Mouse (Mus musculus): ENCODE results near the gene Ager. TPM values are rescaled to one million over a fixed set of nuclear protein-coding genes. Genes with fewer than 3 reads are reported as not detected.

Gene Ager
- polyA plus RNA-seq, 1 experiment from 2014 or later: 3.7 TPM

DNA sequence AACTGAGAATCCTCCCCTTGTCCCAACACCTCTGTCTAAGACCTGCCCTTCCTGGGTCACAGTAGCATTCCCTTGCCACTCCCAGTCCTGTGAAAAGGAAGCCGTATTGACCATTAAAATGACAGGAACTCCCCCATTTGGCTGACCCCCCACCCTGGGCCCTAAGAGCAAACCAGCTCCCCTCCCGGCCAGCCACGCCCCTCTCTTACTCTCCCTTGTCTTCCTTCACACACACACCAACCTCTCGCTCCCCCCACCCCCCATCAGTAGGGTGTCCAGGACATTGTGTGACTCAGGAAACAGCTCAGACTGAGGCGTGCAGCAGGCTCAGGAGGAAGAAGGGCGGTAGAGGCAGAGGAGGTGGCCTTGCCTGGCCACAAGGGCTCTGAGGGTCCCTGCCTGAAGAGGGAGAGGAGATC is 33.6 kb upstream of the Ager start, which contains the start of gene Notch4:
TSS of gene Notch4 (plus strand) at position 266 of the 419 bp plus-strand sequence.
- H3K4me3 ChIP-seq: peak within 1 kb of the TSS; percentile 40
- H3K4me2 ChIP-seq: peak within 1 kb of the TSS; percentile 61
- peak within 1 kb of the TSS; percentile 88 for H3K27ac ChIP-seq (replicated peaks)
- peaks cover 24% of the 10 kb centered on the region; the same call in 1 of the 2 replicates for H3K27me3 ChIP-seq (replicated peaks)
- H3K4me1 ChIP-seq: peaks cover 15% of the 10 kb centered on the region
- peak; percentile 17; the same call in 1 of the 2 replicates for ATAC-seq (ENCODE audit: extremely low read depth, insufficient number of reproducible peaks, low FRiP score, low TSS enrichment)
- H3K36me3 ChIP-seq: no peaks in the 10 kb centered on the region
- H3K9ac ChIP-seq: peak within 1 kb of the TSS; percentile 74
- 4% methylated on average over 6 of the region's 6 CpGs for WGBS
- H3K9me3 ChIP-seq: no peaks in the 10 kb centered on the region

DNA sequence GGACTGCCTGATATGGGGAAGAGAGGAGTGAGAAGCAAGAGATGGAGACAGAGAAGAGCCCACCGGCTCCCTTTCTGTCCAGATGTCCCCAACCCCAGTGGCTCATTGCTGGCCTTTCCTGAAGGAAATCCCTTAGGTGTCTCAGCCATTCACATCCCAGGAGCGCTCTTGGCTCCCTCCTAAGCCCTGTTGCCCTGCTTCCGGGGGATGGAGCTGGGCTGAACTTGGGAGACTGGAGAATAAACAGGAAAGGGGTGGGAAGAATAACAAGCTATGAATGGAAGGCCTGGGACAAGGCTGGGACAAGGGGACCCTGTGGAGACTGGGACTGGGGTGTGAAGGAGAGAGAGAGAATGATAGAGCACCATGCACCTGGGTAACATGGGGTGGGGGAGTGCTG is 32.9 kb upstream of the Ager start:
- WGBS: 20% methylated on average over 3 of the region's 3 CpGs
- ATAC-seq (ENCODE audit: extremely low read depth, insufficient number of reproducible peaks, low FRiP score, low TSS enrichment): 0 out of 2 replicates have a peak, but pooled peaks have one; percentile 21

DNA sequence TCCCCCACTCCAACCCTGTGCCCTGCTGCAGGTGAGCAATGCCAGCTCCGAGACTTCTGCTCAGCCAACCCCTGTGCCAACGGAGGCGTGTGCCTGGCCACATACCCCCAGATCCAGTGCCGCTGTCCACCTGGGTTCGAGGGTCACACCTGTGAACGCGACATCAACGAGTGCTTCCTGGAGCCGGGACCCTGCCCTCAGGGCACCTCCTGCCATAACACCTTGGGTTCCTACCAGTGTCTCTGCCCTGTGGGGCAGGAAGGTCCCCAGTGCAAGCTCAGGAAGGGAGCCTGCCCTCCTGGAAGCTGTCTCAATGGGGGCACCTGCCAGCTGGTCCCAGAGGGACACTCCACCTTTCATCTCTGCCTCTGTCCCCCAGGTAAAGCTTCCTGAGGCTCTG is 30.4 kb upstream of the Ager start:
- H3K27ac ChIP-seq (replicated peaks): no peak overlapping the region
- 56% methylated on average over 9 of the region's 9 CpGs for WGBS
- no peak for ATAC-seq (ENCODE audit: extremely low read depth, insufficient number of reproducible peaks, low FRiP score, low TSS enrichment)
- peaks cover 15% of the 10 kb centered on the region for H3K4me1 ChIP-seq
- H3K4me3 ChIP-seq: no peak overlapping the region
- peaks cover 26% of the 10 kb centered on the region; the same call in 1 of the 2 replicates for H3K27me3 ChIP-seq (replicated peaks)
- H3K9me3 ChIP-seq: no peaks in the 10 kb centered on the region
- peaks cover 4% of the 10 kb centered on the region; the same call in 1 of the 2 replicates for H3K36me3 ChIP-seq
- H3K9ac ChIP-seq: no peak overlapping the region
- no peak overlapping the region for H3K4me2 ChIP-seq

More for the DNA sequence above, 32.9 kb upstream of the Ager start:
- Histone ChIP-seq H3K4me2 (peak overlapping the region; percentile 61), H3K4me3 (peak overlapping the region; percentile 40), H3K4me1 (peaks cover 15% of the 10 kb centered on the region), H3K9me3 (no peaks in the 10 kb centered on the region), H3K36me3 (no peaks in the 10 kb centered on the region), H3K27me3 (replicated peaks) (peaks cover 26% of the 10 kb centered on the region; the same call in 1 of the 2 replicates), H3K27ac (replicated peaks) (peak overlapping the region; percentile 88), H3K9ac (peak overlapping the region; percentile 74)

DNA sequence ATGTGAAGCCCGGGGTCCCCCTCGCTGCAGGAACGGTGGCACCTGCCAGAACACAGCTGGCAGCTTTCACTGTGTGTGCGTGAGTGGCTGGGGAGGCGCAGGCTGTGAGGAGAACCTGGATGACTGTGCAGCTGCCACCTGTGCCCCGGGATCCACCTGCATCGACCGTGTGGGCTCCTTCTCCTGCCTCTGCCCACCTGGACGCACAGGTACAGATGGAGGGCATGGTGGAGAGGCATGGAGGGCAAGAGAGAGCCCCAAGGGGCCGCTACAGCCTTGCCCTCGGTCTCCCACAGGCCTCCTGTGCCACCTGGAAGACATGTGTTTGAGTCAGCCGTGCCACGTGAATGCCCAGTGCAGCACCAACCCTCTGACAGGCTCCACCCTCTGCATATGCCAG is 29.2 kb upstream of the Ager start:
- Histone ChIP-seq H3K9ac (no peak overlapping the region), H3K27ac (replicated peaks) (no peak overlapping the region), H3K36me3 (peaks cover 4% of the 10 kb centered on the region; the same call in 1 of the 2 replicates), H3K4me2 (no peak overlapping the region), H3K4me3 (no peak overlapping the region), H3K9me3 (no peaks in the 10 kb centered on the region), H3K27me3 (replicated peaks) (peaks cover 26% of the 10 kb centered on the region; the same call in 1 of the 2 replicates), H3K4me1 (peaks cover 15% of the 10 kb centered on the region)
- 63% methylated on average over 13 of the region's 13 CpGs for WGBS
- ATAC-seq (ENCODE audit: extremely low read depth, insufficient number of reproducible peaks, low FRiP score, low TSS enrichment): no peak

DNA sequence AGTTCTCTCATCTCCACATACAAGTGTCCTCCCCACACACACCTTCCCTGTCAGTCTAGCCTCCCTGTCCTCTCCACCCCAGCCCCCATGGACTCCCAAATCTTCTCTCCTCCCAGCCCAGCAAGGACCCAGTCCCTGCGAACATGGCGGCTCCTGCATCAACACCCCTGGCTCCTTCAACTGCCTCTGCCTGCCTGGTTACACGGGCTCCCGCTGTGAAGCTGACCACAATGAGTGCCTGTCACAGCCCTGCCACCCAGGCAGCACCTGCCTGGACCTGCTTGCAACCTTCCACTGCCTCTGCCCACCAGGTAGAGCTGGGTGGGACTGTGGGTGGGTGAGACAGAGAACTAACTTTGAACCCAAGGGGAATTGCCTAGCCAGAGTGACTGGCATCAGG is 27.7 kb upstream of the Ager start:
- H3K4me1 ChIP-seq: peaks cover 3% of the 10 kb centered on the region
- peaks cover 4% of the 10 kb centered on the region; the same call in 1 of the 2 replicates for H3K36me3 ChIP-seq
- H3K4me3 ChIP-seq: no peak overlapping the region
- H3K27ac ChIP-seq (replicated peaks): no peak overlapping the region
- WGBS: 55% methylated on average over 4 of the region's 4 CpGs
- H3K9ac ChIP-seq: no peak overlapping the region
- H3K4me2 ChIP-seq: no peak overlapping the region
- ATAC-seq (ENCODE audit: extremely low read depth, insufficient number of reproducible peaks, low FRiP score, low TSS enrichment): no peak
- peaks cover 30% of the 10 kb centered on the region; the same call in 1 of the 2 replicates for H3K27me3 ChIP-seq (replicated peaks)
- H3K9me3 ChIP-seq: no peaks in the 10 kb centered on the region

DNA sequence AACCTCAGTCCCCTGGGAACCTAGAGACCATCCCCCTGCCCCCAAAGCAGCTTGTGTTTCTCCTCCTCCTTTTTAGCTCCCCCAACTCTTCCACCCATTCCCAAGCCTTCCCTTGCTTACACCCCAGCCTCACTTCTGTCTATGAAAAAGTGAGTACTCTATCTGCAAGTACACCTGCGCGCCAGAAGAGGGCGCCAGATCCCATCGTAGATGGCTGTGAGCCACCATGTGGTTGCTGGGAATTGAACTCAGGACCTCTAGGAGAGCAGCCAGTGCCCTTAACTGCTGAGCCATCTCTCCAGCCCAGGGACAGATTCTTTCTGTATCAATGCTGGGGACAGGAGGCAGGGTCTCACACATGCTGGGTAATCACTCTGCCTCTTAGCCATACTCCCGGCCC is 25.8 kb upstream of the Ager start:
- peaks cover 4% of the 10 kb centered on the region; the same call in 1 of the 2 replicates for H3K36me3 ChIP-seq
- no peak overlapping the region for H3K4me2 ChIP-seq
- H3K4me3 ChIP-seq: no peak overlapping the region
- H3K27ac ChIP-seq (replicated peaks): no peak overlapping the region
- H3K27me3 ChIP-seq (replicated peaks): peaks cover 20% of the 10 kb centered on the region; the same call in 1 of the 2 replicates
- no peak overlapping the region for H3K9ac ChIP-seq
- H3K4me1 ChIP-seq: no peaks in the 10 kb centered on the region
- H3K9me3 ChIP-seq: no peaks in the 10 kb centered on the region
- no peak for ATAC-seq (ENCODE audit: extremely low read depth, insufficient number of reproducible peaks, low FRiP score, low TSS enrichment)
- 17% methylated on average over 5 of the region's 5 CpGs for WGBS

DNA sequence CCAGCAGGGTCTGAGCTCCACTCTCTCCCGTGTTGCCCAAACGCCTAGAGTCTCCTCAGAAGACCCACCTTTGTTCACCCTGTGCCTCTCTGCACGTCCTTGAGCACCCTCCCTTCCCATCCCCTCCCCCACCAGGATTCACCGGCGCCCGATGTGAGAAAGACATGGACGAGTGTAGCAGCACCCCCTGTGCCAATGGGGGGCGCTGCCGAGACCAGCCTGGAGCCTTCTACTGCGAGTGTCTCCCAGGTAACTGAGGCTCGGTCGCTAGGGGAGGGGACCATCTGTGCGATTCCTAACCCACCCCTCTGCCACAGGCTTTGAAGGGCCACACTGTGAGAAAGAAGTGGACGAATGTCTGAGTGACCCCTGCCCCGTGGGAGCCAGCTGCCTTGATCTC is 25.3 kb upstream of the Ager start:
- WGBS: 14% methylated on average over 15 of the region's 15 CpGs
- Histone ChIP-seq H3K4me2 (no peak overlapping the region), H3K36me3 (peaks cover 7% of the 10 kb centered on the region), H3K27me3 (replicated peaks) (peaks cover 17% of the 10 kb centered on the region; the same call in 1 of the 2 replicates), H3K9ac (no peak overlapping the region), H3K27ac (replicated peaks) (no peak overlapping the region), H3K4me3 (no peak overlapping the region), H3K9me3 (no peaks in the 10 kb centered on the region), H3K4me1 (no peaks in the 10 kb centered on the region)
- ATAC-seq (ENCODE audit: extremely low read depth, insufficient number of reproducible peaks, low FRiP score, low TSS enrichment): no peak

DNA sequence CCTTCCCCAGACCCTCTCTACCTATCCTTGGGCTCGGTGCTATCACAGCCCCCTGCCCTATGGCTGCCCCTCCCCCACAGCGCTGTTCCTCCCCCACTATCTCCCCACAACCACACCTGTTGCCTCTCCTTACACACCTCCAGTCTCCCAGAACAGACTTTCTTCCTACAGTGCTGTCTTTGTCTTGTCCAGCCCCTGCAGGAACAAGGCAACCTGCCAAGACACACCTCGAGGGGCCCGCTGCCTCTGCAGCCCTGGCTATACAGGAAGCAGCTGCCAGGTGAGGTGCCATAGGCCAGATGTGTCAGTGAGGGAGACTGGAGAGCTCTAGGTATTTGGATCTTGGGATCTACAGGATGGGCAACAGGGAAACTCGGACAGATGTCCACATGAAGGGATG is 21.1 kb upstream of the Ager start:
- H3K27me3 ChIP-seq (replicated peaks): peaks cover 4% of the 10 kb centered on the region; the same call in 1 of the 2 replicates
- no peaks in the 10 kb centered on the region for H3K9me3 ChIP-seq
- H3K36me3 ChIP-seq: peaks cover 10% of the 10 kb centered on the region
- no peak overlapping the region for H3K27ac ChIP-seq (replicated peaks)
- H3K4me1 ChIP-seq: no peaks in the 10 kb centered on the region
- H3K4me3 ChIP-seq: no peak overlapping the region
- no peak overlapping the region for H3K4me2 ChIP-seq
- 70% methylated on average over 5 of the region's 5 CpGs for WGBS
- no peak overlapping the region for H3K9ac ChIP-seq
- no peak for ATAC-seq (ENCODE audit: extremely low read depth, insufficient number of reproducible peaks, low FRiP score, low TSS enrichment)

DNA sequence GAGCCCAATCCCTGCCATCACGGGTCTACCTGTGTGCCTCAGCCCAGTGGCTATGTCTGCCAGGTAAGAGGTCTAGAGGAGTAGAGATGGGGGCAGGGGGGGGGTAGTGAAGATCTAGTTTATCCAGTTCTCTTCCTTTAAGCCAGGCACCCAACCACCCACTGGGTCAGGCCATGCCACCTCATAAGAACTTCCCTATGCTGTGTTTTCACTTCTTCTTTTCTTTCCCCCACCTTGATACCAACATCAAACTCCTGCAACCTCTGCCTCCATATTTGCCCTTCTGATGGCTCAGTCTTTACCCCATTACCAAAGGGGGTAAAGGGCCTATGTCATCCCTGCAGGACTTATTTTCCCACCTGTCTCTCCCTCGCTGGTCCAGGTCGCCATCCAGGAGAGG is 19.6 kb upstream of the Ager start:
- no peaks in the 10 kb centered on the region for H3K4me1 ChIP-seq
- peaks cover 10% of the 10 kb centered on the region for H3K36me3 ChIP-seq
- H3K9me3 ChIP-seq: no peaks in the 10 kb centered on the region
- H3K9ac ChIP-seq: no peak overlapping the region
- H3K27ac ChIP-seq (replicated peaks): no peak overlapping the region
- no peak overlapping the region for H3K4me3 ChIP-seq
- ATAC-seq (ENCODE audit: extremely low read depth, insufficient number of reproducible peaks, low FRiP score, low TSS enrichment): no peak
- H3K4me2 ChIP-seq: no peak overlapping the region
- peaks cover 4% of the 10 kb centered on the region; the same call in 1 of the 2 replicates for H3K27me3 ChIP-seq (replicated peaks)
- whole genome bisulfite sequencing: 65% methylated on average over 3 of the region's 3 CpGs

DNA sequence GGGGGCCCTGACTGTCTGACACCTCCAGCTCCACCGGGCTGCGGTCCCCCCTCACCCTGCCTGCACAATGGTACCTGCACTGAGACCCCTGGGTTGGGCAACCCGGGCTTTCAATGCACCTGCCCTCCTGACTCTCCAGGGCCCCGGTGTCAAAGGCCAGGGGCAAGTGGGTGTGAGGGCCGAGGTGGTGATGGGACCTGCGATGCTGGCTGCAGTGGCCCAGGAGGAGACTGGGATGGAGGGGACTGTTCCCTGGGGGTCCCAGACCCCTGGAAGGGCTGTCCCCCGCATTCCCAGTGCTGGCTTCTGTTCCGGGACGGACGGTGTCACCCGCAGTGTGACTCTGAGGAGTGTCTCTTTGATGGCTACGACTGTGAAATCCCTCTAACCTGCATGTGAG is 15.1 kb upstream of the Ager start:
- Histone ChIP-seq H3K36me3 (peaks cover 6% of the 10 kb centered on the region; the same call in 1 of the 2 replicates), H3K4me3 (no peak overlapping the region), H3K9ac (no peak overlapping the region), H3K4me1 (peaks cover 11% of the 10 kb centered on the region), H3K27ac (replicated peaks) (no peak overlapping the region), H3K27me3 (replicated peaks) (no peaks in the 10 kb centered on the region), H3K4me2 (no peak overlapping the region), H3K9me3 (no peaks in the 10 kb centered on the region)
- no peak for ATAC-seq (ENCODE audit: extremely low read depth, insufficient number of reproducible peaks, low FRiP score, low TSS enrichment)
- 79% methylated on average over 12 of the region's 12 CpGs for WGBS

DNA sequence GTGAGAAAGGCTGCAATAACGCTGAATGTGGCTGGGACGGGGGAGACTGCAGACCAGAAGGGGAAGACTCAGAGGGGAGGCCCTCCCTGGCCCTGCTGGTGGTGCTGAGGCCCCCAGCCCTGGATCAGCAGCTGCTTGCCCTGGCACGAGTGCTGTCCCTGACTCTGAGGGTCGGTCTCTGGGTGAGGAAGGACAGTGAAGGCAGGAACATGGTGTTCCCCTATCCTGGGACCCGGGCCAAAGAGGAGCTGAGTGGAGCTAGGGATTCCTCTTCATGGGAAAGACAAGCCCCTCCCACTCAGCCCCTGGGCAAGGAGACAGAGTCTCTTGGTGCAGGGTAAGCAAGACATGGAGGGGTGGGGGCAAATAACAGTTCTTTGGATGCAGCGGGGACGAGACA is 14.3 kb upstream of the Ager start:
- WGBS: 58% methylated on average over 7 of the region's 7 CpGs
- H3K27me3 ChIP-seq (replicated peaks): no peaks in the 10 kb centered on the region
- H3K9me3 ChIP-seq: no peaks in the 10 kb centered on the region

DNA sequence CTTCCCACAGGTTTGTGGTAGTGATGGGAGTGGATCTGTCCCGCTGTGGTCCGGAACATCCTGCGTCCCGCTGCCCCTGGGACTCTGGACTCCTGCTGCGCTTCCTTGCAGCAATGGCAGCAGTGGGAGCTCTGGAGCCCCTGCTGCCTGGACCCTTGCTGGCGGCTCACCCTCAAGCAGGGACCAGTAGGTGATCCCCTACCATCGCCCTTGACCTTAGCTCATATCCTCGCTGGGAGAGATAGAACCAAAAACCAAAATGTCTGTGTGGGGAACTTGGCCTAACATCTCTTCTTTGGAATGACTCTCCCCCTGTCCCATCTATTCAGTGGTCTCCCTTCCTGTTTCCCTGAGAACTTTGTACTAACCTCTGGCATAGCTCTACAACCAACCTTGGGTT is 13.8 kb upstream of the Ager start:
- no peak overlapping the region for H3K4me3 ChIP-seq
- H3K9me3 ChIP-seq: no peaks in the 10 kb centered on the region
- no peak overlapping the region for H3K27ac ChIP-seq (replicated peaks)
- 0 out of 2 replicates have a peak, but pooled peaks cover 3% of the 10 kb centered on the region for H3K36me3 ChIP-seq
- H3K27me3 ChIP-seq (replicated peaks): no peaks in the 10 kb centered on the region
- H3K9ac ChIP-seq: no peak overlapping the region
- H3K4me1 ChIP-seq: peaks cover 22% of the 10 kb centered on the region
- H3K4me2 ChIP-seq: no peak overlapping the region
- 85% methylated on average over 8 of the region's 8 CpGs for WGBS
- ATAC-seq (ENCODE audit: extremely low read depth, insufficient number of reproducible peaks, low FRiP score, low TSS enrichment): no peak

More for the DNA sequence above, 14.3 kb upstream of the Ager start:
- Histone ChIP-seq H3K36me3 (0 out of 2 replicates have a peak, but pooled peaks cover 3% of the 10 kb centered on the region), H3K4me3 (no peak overlapping the region), H3K9ac (no peak overlapping the region), H3K27ac (replicated peaks) (no peak overlapping the region), H3K4me1 (peaks cover 17% of the 10 kb centered on the region), H3K4me2 (no peak overlapping the region)
- no peak for ATAC-seq (ENCODE audit: extremely low read depth, insufficient number of reproducible peaks, low FRiP score, low TSS enrichment)
